In genomic region chr7:66008161-66008891, GRCm38 (mm10) we compare ENCODE assay signal across 26 mouse cellular contexts. TPM values are rescaled to one million over a fixed set of nuclear protein-coding genes. Genes with fewer than 3 reads are reported as not detected.
A peak's percentile ranks its signal among the peaks of the same experiment; 100 is the strongest.
DNase-seq lines count a peak whose midpoint lies in the region; ATAC-seq and TF ChIP-seq lines count a peak whose summit lies in the region.
"Had no signal": no experiment of that assay in that cellular context is flagged by ENCODE, and none has a peak within 500 bp of the region (broad histone marks: within the 10 kb centered on the region; RNA-seq: fewer than 3 reads in every experiment).

No protein-coding gene starts in this region.

- no peak overlapping the region for H3K9ac ChIP-seq in hindbrain, postnatal 0 days (replicated peaks; ENCODE audit: low read length)
- no peak overlapping the region for H3K9ac ChIP-seq in hindbrain, embryonic 12.5 days
- no peak overlapping the region for H3K9ac ChIP-seq in embryonic facial prominence, embryonic 15.5 days
- H3K9ac ChIP-seq in intestine, embryonic 16.5 days (ENCODE audit: low read depth, low read length), result no peak overlapping the region
- H3K9ac ChIP-seq: hindbrain, embryonic 13.5 days; limb, embryonic 12.5 days; liver, embryonic 13.5 days; lung, embryonic 15.5 days; midbrain, embryonic 13.5 days had no signal

- no peak for ATAC-seq in hindbrain, postnatal 0 days
- no peak for ATAC-seq in hindbrain, embryonic 12.5 days (ENCODE audit: low FRiP score)
- ATAC-seq in embryonic facial prominence, embryonic 15.5 days (ENCODE audit: insufficient number of reproducible peaks, low FRiP score, low TSS enrichment, low read depth), result no peak
- ATAC-seq in intestine, embryonic 16.5 days, result no peak
- ATAC-seq: activated CD4-positive, CD25-positive, alpha-beta regulatory T cell, adult 4 months; midbrain, embryonic 13.5 days; Patski had no signal

- H3K9me3 ChIP-seq in hindbrain, postnatal 0 days (ENCODE audit: low read length), result no peaks in the 10 kb centered on the region
- H3K9me3 ChIP-seq in hindbrain, embryonic 12.5 days (replicated peaks), result no peaks in the 10 kb centered on the region
- no peaks in the 10 kb centered on the region for H3K9me3 ChIP-seq in embryonic facial prominence, embryonic 15.5 days (replicated peaks)
- no peaks in the 10 kb centered on the region for H3K9me3 ChIP-seq in intestine, embryonic 16.5 days (ENCODE audit: control insufficient read depth, low read length)
- H3K9me3 ChIP-seq: heart, embryonic 10.5 days; hindbrain, embryonic 13.5 days; limb, embryonic 12.5 days; liver, embryonic 13.5 days; lung, embryonic 15.5 days; midbrain, embryonic 13.5 days had no signal

- H3K27me3 ChIP-seq in hindbrain, postnatal 0 days (ENCODE audit: insufficient read depth, low read length), result no peaks in the 10 kb centered on the region
- H3K27me3 ChIP-seq in hindbrain, embryonic 12.5 days, result no peaks in the 10 kb centered on the region
- H3K27me3 ChIP-seq in embryonic facial prominence, embryonic 15.5 days, result no peaks in the 10 kb centered on the region
- no peaks in the 10 kb centered on the region for H3K27me3 ChIP-seq in intestine, embryonic 16.5 days (replicated peaks; ENCODE audit: control insufficient read depth, insufficient read depth, low read length)
- H3K27me3 ChIP-seq: hindbrain, embryonic 13.5 days; liver, embryonic 13.5 days; lung, embryonic 15.5 days; midbrain, embryonic 13.5 days; Patski had no signal

- no peaks in the 10 kb centered on the region for H3K36me3 ChIP-seq in hindbrain, postnatal 0 days (ENCODE audit: insufficient read depth, low read length)
- H3K36me3 ChIP-seq in hindbrain, embryonic 12.5 days, result no peaks in the 10 kb centered on the region
- no peaks in the 10 kb centered on the region for H3K36me3 ChIP-seq in embryonic facial prominence, embryonic 15.5 days
- H3K36me3 ChIP-seq in intestine, embryonic 16.5 days (ENCODE audit: control insufficient read depth, insufficient read depth, low read length), result no peaks in the 10 kb centered on the region
- H3K36me3 ChIP-seq: heart, embryonic 10.5 days; hindbrain, embryonic 13.5 days; limb, embryonic 12.5 days; liver, embryonic 13.5 days; lung, embryonic 15.5 days; midbrain, embryonic 13.5 days had no signal

- peak; percentile 29 for DNase-seq in hindbrain, postnatal 0 days (ENCODE audit: low spot score)
- DNase-seq in right cerebral cortex, postnatal 25 days, result peak; percentile 38
- no peak for DNase-seq in right cerebral cortex, postnatal 14 days
- peak; percentile 88 for DNase-seq in cerebellum, adult 8-10 months
- no peak for DNase-seq in adrenal gland, postnatal 36 days
- DNase-seq: adrenal gland, postnatal 25 days; gastrocnemius, postnatal 14 days; heart, postnatal 10 days; kidney, adult 11 months; liver, embryonic 13.5 days; retina, postnatal 1 day had no signal

- 67% methylated on average over 11 of the region's 11 CpGs for WGBS in hindbrain, postnatal 0 days
- WGBS in hindbrain, embryonic 12.5 days, result 85% methylated on average over 11 of the region's 11 CpGs
- WGBS in embryonic facial prominence, embryonic 15.5 days, result 59% methylated on average over 11 of the region's 11 CpGs
- WGBS in intestine, embryonic 16.5 days, result 74% methylated on average over 11 of the region's 11 CpGs

- TF ChIP-seq CTCF in hindbrain, postnatal 0 days (IDR thresholded peaks at IDR 0.05; ENCODE audit: low read depth), result no peak

- no peaks in the 10 kb centered on the region for H3K4me1 ChIP-seq in hindbrain, postnatal 0 days (ENCODE audit: insufficient read depth, low read length)
- H3K4me1 ChIP-seq in hindbrain, embryonic 12.5 days, result no peaks in the 10 kb centered on the region
- H3K4me1 ChIP-seq in embryonic facial prominence, embryonic 15.5 days, result peaks cover 35% of the 10 kb centered on the region
- no peaks in the 10 kb centered on the region for H3K4me1 ChIP-seq in intestine, embryonic 16.5 days (ENCODE audit: control insufficient read depth, insufficient read depth, low read length)
- H3K4me1 ChIP-seq: heart, embryonic 10.5 days; hindbrain, embryonic 13.5 days; liver, embryonic 13.5 days; lung, embryonic 15.5 days had no signal

- no peak overlapping the region for H3K27ac ChIP-seq in hindbrain, postnatal 0 days
- H3K27ac ChIP-seq in hindbrain, embryonic 12.5 days, result no peak overlapping the region
- peak overlapping the region; percentile 48; the same call in 1 of the 2 replicates for H3K27ac ChIP-seq in embryonic facial prominence, embryonic 15.5 days (replicated peaks)
- H3K27ac ChIP-seq in intestine, embryonic 16.5 days (ENCODE audit: low read length), result no peak overlapping the region
- H3K27ac ChIP-seq: heart, embryonic 10.5 days; hindbrain, embryonic 13.5 days; kidney, postnatal 0 days; left cerebral cortex, adult 2 months; limb, embryonic 12.5 days; liver, embryonic 13.5 days; lung, embryonic 15.5 days; midbrain, embryonic 13.5 days had no signal

- H3K4me3 ChIP-seq in hindbrain, postnatal 0 days (ENCODE audit: low read length), result no peak overlapping the region
- H3K4me3 ChIP-seq in hindbrain, embryonic 12.5 days, result no peak overlapping the region
- no peak overlapping the region for H3K4me3 ChIP-seq in embryonic facial prominence, embryonic 15.5 days (replicated peaks)
- H3K4me3 ChIP-seq in intestine, embryonic 16.5 days (ENCODE audit: low read length), result no peak overlapping the region
- H3K4me3 ChIP-seq: heart, embryonic 10.5 days; hindbrain, embryonic 13.5 days; left cerebral cortex, adult 2 months; limb, embryonic 12.5 days; liver, embryonic 13.5 days; lung, embryonic 15.5 days; midbrain, embryonic 13.5 days had no signal

- H3K4me2 ChIP-seq in hindbrain, postnatal 0 days (ENCODE audit: low read depth, low read length), result no peak overlapping the region; the same call in 1 of the 2 replicates
- H3K4me2 ChIP-seq in hindbrain, embryonic 12.5 days (replicated peaks), result no peak overlapping the region
- H3K4me2 ChIP-seq in embryonic facial prominence, embryonic 15.5 days (replicated peaks), result peak overlapping the region; percentile 21
- no peak overlapping the region for H3K4me2 ChIP-seq in intestine, embryonic 16.5 days (ENCODE audit: low read depth, low read length)
- H3K4me2 ChIP-seq: hindbrain, embryonic 13.5 days; limb, embryonic 12.5 days; liver, embryonic 13.5 days; lung, embryonic 15.5 days; midbrain, embryonic 13.5 days had no signal

RNA-seq across cellular contexts. Expression of gene Gm45213, which starts 35.1 kb away (rescaled TPM):
- total RNA-seq in hindbrain, postnatal 0 days (2014; rRNA removed), result not detected in 2 replicates
- polyA plus RNA-seq in hindbrain, postnatal 0 days (2015; fragmentation: Nextera tagmentation; extraction: Ambion mirVana), result not detected in 2 replicates
- not detected in 2 replicates for polyA plus RNA-seq in hindbrain, embryonic 12.5 days (2016; fragmentation: Nextera tagmentation; extraction: Ambion mirVana)
- polyA plus RNA-seq in embryonic facial prominence, embryonic 15.5 days (2015; fragmentation: Nextera tagmentation; extraction: Ambion mirVana), result not detected in 2 replicates
- not detected for total RNA-seq in adrenal gland, postnatal 36 days (2021)
- not detected in 2 replicates for polyA plus RNA-seq in intestine, embryonic 16.5 days (2015; fragmentation: Nextera tagmentation; extraction: Ambion mirVana)
- total RNA-seq: adrenal gland, postnatal 25 days; gastrocnemius, postnatal 14 days; heart, postnatal 10 days; left cerebral cortex, adult 2 months had no signal
- polyA plus RNA-seq: activated CD4-positive, CD25-positive, alpha-beta regulatory T cell, adult 4 months; C2C12; frontal cortex, adult 2 months; heart, embryonic 10.5 days; hindbrain, embryonic 13.5 days; kidney, postnatal 0 days; limb, embryonic 12.5 days; liver, embryonic 13.5 days; lung, embryonic 15.5 days; midbrain, embryonic 13.5 days; Patski; small intestine, adult 2 months had no signal

RNA-seq across cellular contexts. Expression of gene Snrpa1, which starts 50.5 kb away (rescaled TPM):
- 22.6 and 26.5 TPM in 2 replicates for total RNA-seq in hindbrain, postnatal 0 days (2014; rRNA removed)
- polyA plus RNA-seq in hindbrain, postnatal 0 days (2015; fragmentation: Nextera tagmentation; extraction: Ambion mirVana), result 119 and 127 TPM in 2 replicates
- 174 and 175 TPM in 2 replicates for polyA plus RNA-seq in hindbrain, embryonic 12.5 days (2016; fragmentation: Nextera tagmentation; extraction: Ambion mirVana)
- 145 and 158 TPM in 2 replicates for polyA plus RNA-seq in embryonic facial prominence, embryonic 15.5 days (2015; fragmentation: Nextera tagmentation; extraction: Ambion mirVana)
- total RNA-seq in adrenal gland, postnatal 36 days (2021), result 10 to 100 TPM; 30.8 to 38.2 TPM
- 137 and 156 TPM in 2 replicates for polyA plus RNA-seq in intestine, embryonic 16.5 days (2015; fragmentation: Nextera tagmentation; extraction: Ambion mirVana)

Comparison
In these comparisons a context has a peak if more than half of its experiments do, and no peak if none do; other contexts are left out.
1. DNase-seq: peak in hindbrain, postnatal 0 days (single experiment), right cerebral cortex, postnatal 25 days (single experiment) and cerebellum, adult 8-10 months (single experiment); none in right cerebral cortex, postnatal 14 days (single experiment) and adrenal gland, postnatal 36 days (0 of 2).